Mouse (Mus musculus) ES-Bruce4 (cell line): ENCODE data around the gene Cxcl17. TPM values are rescaled to one million over a fixed set of nuclear protein-coding genes. Genes with fewer than 3 reads are reported as not detected.
"Not testable (repeated sequence)": the region's sequence is repeated elsewhere in the genome, so short reads cannot be mapped to it uniquely, and the experiment has no call there.

Experiments used
- H3K27ac ChIP-seq: 2 replicates; pipeline ENCODE4 v1.5.1; 2012; ENCODE audit warnings: low read length, inconsistent platforms; ENCODE audit not compliant: insufficient read depth
- H3K27me3 ChIP-seq: 2 replicates; pipeline ENCODE4 v1.6.1; 2012; ENCODE audit warnings: mild to moderate bottlenecking, low read length, inconsistent platforms; ENCODE audit not compliant: control insufficient read depth, poor library complexity, insufficient read depth, severe bottlenecking
- H3K36me3 ChIP-seq: 2 replicates; pipeline ENCODE4 v1.6.1; 2012; ENCODE audit warnings: inconsistent platforms, mild to moderate bottlenecking, low read length, moderate library complexity; ENCODE audit not compliant: control insufficient read depth, poor library complexity, insufficient read depth, severe bottlenecking
- H3K4me1 ChIP-seq: one replicate; pipeline ENCODE4 v1.8.1; 2011; ENCODE audit warnings: low read length; ENCODE audit not compliant: control insufficient read depth, insufficient read depth
- H3K4me3 ChIP-seq: 2 replicates; pipeline ENCODE4 v1.5.1; 2011; ENCODE audit warnings: low read depth, mild to moderate bottlenecking, low read length
- H3K9ac ChIP-seq: 2 replicates; pipeline ENCODE4 v1.6.1; 2012; ENCODE audit warnings: low read depth, mild to moderate bottlenecking, inconsistent platforms; ENCODE audit not compliant: poor library complexity, severe bottlenecking
- H3K9me3 ChIP-seq: replicated peaks from 2 replicates; pipeline ENCODE4 v1.6.1; 2012; ENCODE audit warnings: mild to moderate bottlenecking, low read length, inconsistent platforms; ENCODE audit not compliant: control insufficient read depth, poor library complexity, insufficient read depth, severe bottlenecking
- CTCF ChIP-seq: IDR thresholded peaks from one replicate; pipeline ENCODE4 v1.8.1; 2011; ENCODE audit warnings: low read depth, low read length
- EP300 ChIP-seq: IDR thresholded peaks from 2 replicates; pipeline ENCODE4 v1.6.1; 2011; ENCODE audit warnings: low read depth, low read length; ENCODE audit not compliant: insufficient read depth
- POLR2A ChIP-seq: IDR thresholded peaks from one replicate; pipeline ENCODE4 v1.8.1; 2011; ENCODE audit warnings: low read length; ENCODE audit not compliant: insufficient read depth
- polyA plus RNA-seq: library from polyadenylated mRNA; stranded (reverse); fragments of >200 nt; gene quantifications from 2 replicates; pipeline ENCODE4 v1.2.4, GENCODE M21; 2011; ENCODE audit warnings: low read depth; ENCODE audit not compliant: missing spikeins, insufficient read depth, insufficient read length

The Cxcl17 gene
- polyA plus RNA-seq, 1 experiment = not detected

DNA sequence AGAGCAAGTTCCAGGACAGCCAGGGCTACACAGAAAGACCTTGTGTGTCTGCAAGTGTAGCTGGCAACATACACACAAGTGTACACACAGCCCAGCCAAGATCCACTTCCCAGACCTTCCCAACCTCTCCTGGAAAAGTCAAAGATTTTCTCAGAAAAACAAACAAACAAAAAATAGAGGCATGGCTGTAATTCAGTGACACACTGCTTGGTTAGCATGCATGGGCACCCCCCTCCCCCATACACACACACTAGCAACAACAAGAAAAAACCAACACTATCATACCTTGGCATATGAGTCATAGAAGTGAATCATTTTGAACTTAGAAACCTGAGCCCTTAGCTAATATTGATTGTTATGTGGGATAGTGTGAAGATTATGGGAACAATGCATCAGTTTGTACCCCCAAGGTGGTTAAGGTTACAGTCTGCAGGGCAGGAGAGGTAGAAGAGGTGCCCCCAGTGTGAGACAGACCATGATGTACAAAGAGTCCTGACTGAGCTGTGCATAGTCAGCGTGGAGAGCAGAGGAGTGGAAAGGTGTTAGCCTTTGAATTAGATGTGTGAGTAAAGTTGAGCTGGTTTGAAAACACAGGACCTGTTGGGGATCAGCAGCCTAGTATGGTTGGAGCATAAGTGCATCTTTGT lies 1.6 kb downstream of the Cxcl17 start:
- H3K36me3 ChIP-seq = peaks cover 1% of the 10 kb centered on the region; the same call in 1 of the 2 replicates
- H3K9ac ChIP-seq = no peak overlapping the region
- TF ChIP-seq CTCF (no peak), EP300 (no peak), POLR2A (no peak)
- H3K9me3 ChIP-seq = no peaks in the 10 kb centered on the region
- no peak overlapping the region for H3K4me3 ChIP-seq
- no peaks in the 10 kb centered on the region for H3K27me3 ChIP-seq
- no peak overlapping the region for H3K27ac ChIP-seq
- peaks cover 2% of the 10 kb centered on the region for H3K4me1 ChIP-seq

DNA sequence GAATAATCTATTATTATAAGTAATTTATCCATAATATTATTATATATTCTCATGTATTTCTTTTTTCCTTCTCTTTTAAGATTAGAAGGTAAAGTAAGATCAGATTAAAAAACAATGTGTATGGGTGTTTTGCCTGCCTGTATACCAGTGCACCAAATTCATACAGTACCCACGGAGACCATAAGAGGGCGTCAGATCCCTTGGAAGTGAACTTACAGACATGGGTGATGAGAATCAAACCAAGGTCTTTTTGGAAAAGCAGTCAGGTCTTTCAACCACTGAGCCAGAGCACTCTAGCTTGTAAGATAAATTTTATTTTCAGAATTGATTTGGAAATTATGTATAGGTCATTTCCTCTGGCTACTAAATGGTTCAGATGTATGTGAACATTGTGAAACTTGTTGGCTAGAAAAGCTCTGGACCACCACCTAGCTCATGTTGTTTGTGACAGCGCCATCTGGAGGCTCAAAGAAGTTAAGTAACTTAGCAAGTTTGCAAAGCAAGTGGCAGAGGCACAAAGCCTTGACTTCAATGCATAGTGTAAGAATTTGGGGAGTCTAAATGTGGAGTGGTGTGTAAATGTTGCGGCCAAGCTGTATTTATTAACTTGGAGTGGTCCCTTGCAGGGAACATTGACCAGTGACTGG lies 3.4 kb downstream of the Cxcl17 start:
- TF ChIP-seq POLR2A (no peak), CTCF (no peak), EP300 (no peak)

DNA sequence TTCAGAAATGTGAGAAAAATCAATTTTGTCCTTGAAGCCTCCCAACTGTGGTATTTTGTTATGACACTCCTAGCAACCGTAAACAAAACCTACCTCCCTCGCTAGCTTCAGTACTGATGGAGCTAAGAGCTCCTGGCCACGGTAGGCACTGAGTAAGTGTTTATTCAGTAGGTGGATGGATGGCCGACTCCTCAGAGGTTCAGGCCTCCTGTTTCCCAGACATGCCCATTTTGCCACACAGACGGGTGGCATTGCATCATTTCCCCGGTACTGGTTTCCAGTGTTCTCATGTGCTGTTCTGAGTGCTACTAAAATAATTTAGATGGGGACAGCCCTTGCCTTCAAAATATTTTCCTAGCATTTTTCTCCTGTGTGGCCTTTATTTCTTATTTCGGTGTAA lies 6.2 kb downstream of the Cxcl17 start:
- H3K9ac ChIP-seq = no peak overlapping the region
- TF ChIP-seq EP300 (no peak), POLR2A (no peak), CTCF (no peak)

More for the DNA sequence above, 3.4 kb downstream of the Cxcl17 start:
- H3K27me3 ChIP-seq = no peaks in the 10 kb centered on the region
- peaks cover 2% of the 10 kb centered on the region; the same call in 1 of the 2 replicates for H3K36me3 ChIP-seq
- peaks cover 2% of the 10 kb centered on the region for H3K4me1 ChIP-seq
- no peak overlapping the region for H3K9ac ChIP-seq
- H3K9me3 ChIP-seq = no peaks in the 10 kb centered on the region
- no peak overlapping the region for H3K4me3 ChIP-seq
- no peak overlapping the region for H3K27ac ChIP-seq

DNA sequence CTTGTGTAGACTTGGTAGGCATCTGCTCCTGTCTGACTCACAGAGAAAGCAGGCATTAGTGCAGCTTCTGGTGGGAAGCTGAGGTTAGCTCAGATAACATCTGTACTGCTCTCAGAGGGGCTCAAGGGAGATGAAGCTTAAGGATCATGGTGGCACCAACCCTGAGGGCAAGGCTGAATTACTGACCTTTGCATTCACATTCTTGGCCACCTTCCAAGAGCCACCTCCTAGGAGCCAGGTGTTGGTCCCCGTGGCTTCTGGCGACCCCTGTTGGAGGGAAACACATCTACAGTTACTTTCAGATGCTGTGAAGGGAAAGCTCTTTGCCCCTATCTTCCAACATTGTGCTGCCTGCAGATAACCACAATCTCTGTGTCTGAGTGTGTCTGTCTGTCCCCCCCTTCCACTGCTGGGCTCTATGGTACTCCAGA lies 10.0 kb downstream of the Cxcl17 start:
- TF ChIP-seq CTCF = peak; percentile 83
- no peak for TF ChIP-seq POLR2A
- H3K27ac ChIP-seq = no peak overlapping the region
- no peak overlapping the region for H3K4me3 ChIP-seq

More for the DNA sequence above, 6.2 kb downstream of the Cxcl17 start:
- H3K9me3 ChIP-seq = no peaks in the 10 kb centered on the region
- H3K27me3 ChIP-seq = no peaks in the 10 kb centered on the region
- H3K27ac ChIP-seq = no peak overlapping the region
- H3K4me1 ChIP-seq = no peaks in the 10 kb centered on the region
- H3K36me3 ChIP-seq = peaks cover 2% of the 10 kb centered on the region; the same call in 1 of the 2 replicates
- H3K4me3 ChIP-seq = no peak overlapping the region

DNA sequence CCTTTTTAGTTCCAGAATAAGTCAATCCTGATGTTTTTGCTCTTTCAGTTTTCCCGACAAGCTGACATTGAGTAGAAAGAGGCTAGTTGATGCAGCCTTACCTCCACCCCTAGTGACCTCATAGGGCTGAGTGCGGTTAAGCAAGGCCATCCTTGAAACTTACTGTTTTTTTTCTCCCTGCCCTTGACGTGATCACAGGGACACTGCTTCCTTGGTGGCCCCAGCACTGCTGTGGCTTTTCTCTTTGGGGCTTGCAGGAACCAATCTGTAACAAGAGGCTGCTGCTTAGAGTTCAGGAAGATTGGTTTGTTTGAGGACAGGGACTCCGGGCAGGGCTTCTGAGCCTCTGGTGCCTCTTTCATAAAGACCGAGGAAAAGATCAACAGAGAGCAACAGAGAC lies 10.7 kb downstream of the Cxcl17 start:
- Histone ChIP-seq H3K27ac (no peak overlapping the region), H3K4me1 (no peaks in the 10 kb centered on the region), H3K4me3 (no peak overlapping the region), H3K9ac (no peak overlapping the region), H3K27me3 (no peaks in the 10 kb centered on the region), H3K9me3 (no peaks in the 10 kb centered on the region), H3K36me3 (peaks cover 2% of the 10 kb centered on the region; the same call in 1 of the 2 replicates)
- TF ChIP-seq POLR2A = no peak

More for the DNA sequence above, 10.0 kb downstream of the Cxcl17 start:
- Histone ChIP-seq H3K4me1 (no peaks in the 10 kb centered on the region), H3K9ac (no peak overlapping the region), H3K27me3 (no peaks in the 10 kb centered on the region), H3K9me3 (no peaks in the 10 kb centered on the region), H3K36me3 (peaks cover 2% of the 10 kb centered on the region; the same call in 1 of the 2 replicates)

DNA sequence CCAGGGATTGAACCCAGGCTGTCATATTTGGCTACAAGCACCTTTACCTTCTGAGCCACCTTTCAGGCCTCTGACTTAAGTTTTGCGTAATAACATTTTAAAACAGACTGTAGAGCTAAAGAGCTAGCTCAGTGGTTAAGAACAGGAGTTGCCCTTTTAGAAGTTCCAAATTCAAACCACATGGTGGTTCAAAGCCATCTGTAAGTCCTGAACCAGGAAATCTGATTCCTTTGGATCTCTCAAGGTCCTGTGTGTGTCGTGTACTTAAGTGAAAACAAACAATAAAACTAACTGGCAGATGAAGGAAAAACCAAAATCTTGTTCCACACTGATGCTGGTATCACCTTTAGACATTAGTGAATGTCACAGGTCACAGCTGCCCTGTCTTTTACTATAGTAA lies 11.1 kb downstream of the Cxcl17 start:
- H3K4me1 ChIP-seq = no peaks in the 10 kb centered on the region
- H3K27me3 ChIP-seq = no peaks in the 10 kb centered on the region
- H3K4me3 ChIP-seq = no peak overlapping the region
- H3K36me3 ChIP-seq = peaks cover 2% of the 10 kb centered on the region; the same call in 1 of the 2 replicates
- H3K9me3 ChIP-seq = no peaks in the 10 kb centered on the region
- no peak for TF ChIP-seq EP300
- TF ChIP-seq POLR2A = no peak
- no peak for TF ChIP-seq CTCF
- H3K9ac ChIP-seq = no peak overlapping the region
- H3K27ac ChIP-seq = no peak overlapping the region

DNA sequence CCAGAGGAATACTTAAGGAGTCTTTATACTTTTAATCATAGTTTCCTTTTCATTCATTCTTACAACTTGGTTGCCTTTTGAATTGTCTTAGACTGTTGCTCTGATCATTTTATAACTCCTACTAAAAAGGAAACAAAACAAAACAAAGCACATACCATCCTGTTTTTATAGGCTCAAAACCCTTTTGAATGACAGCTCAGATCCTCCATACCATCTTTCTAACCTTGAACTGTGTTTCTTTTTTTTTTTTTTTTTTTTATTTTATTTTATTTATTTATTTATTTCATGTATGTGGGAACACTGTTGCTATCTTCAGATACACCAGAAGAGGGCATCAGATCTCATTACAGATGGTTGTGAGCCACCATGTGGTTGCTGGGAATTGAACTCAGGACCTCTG lies 13.7 kb downstream of the Cxcl17 start:
- not testable (repeated sequence) for H3K27ac ChIP-seq, H3K9me3 ChIP-seq, H3K4me3 ChIP-seq, H3K36me3 ChIP-seq, H3K4me1 ChIP-seq, H3K27me3 ChIP-seq, H3K9ac ChIP-seq
